Comparison of ENCODE assay signal across 9 mouse cellular contexts in the genomic region with DNA sequence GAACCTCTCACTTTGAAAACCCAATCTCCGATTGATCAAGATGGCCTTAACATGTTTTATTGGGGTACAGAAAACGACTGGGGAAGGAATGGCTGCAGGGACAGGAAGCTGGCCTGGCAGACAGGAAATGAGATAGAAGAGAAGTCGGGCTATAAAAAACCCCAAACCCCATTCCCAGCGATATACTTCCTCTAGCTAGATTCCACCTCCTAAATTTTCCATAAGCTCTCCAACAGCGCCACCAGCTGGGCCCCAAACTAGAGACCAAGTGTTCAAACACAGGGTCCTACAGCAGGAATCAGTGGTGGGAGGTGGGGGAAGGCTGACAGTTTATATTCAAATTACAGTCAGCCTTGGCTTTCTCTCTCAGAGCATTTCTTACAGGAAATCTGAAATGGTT. TPM values are rescaled to one million over a fixed set of nuclear protein-coding genes. Genes with fewer than 3 reads are reported as not detected.
A peak's percentile ranks its signal among the peaks of the same experiment; 100 is the strongest.
DNase-seq lines count a peak whose midpoint lies in the region; ATAC-seq and TF ChIP-seq lines count a peak whose summit lies in the region.
"Had no signal": no experiment of that assay in that cellular context is flagged by ENCODE, and none has a peak within 500 bp of the region (broad histone marks: within the 10 kb centered on the region; RNA-seq: fewer than 3 reads in every experiment).

No protein-coding gene starts in this region.

- no peak overlapping the region for H3K4me3 ChIP-seq in forebrain, postnatal 0 days (ENCODE audit: low read depth, low read length)
- no peak overlapping the region for H3K4me3 ChIP-seq in lung, embryonic 14.5 days (ENCODE audit: low read depth, low read length)

- H3K4me2 ChIP-seq in forebrain, postnatal 0 days (ENCODE audit: low read depth) = no peak overlapping the region
- H3K4me2 ChIP-seq in lung, embryonic 14.5 days = no peak overlapping the region

- no peaks in the 10 kb centered on the region for H3K27me3 ChIP-seq in forebrain, postnatal 0 days (ENCODE audit: insufficient read depth, low read length)
- no peaks in the 10 kb centered on the region for H3K27me3 ChIP-seq in lung, embryonic 14.5 days (ENCODE audit: insufficient read depth, low read length)

- DNase-seq in layer of hippocampus, adult 11-12 months (ENCODE audit: low spot score) = peak; percentile 12
- DNase-seq in layer of hippocampus, postnatal 14 days (ENCODE audit: low spot score in 2 of 2) = no peak
- peak; percentile 48 for DNase-seq in CD4-positive, CD25-positive, alpha-beta regulatory T cell, adult 2 months (ENCODE audit: low read depth, low spot score)
- DNase-seq in WW6 (ENCODE audit: low read depth, low spot score) = peak; percentile 9
- peak; percentile 28 for DNase-seq in forebrain, postnatal 0 days
- DNase-seq in lung, embryonic 14.5 days = peak; percentile 74
- DNase-seq in MN1 (ENCODE audit: low spot score) = no peak
- no peak for DNase-seq in gastrocnemius, postnatal 25 days

- no peak overlapping the region for H3K9ac ChIP-seq in forebrain, postnatal 0 days
- H3K9ac ChIP-seq in lung, embryonic 14.5 days = no peak overlapping the region

- no peak for ATAC-seq in forebrain, postnatal 0 days
- ATAC-seq in lung, embryonic 14.5 days (ENCODE audit: insufficient read depth) = no peak

- H3K36me3 ChIP-seq in forebrain, postnatal 0 days (ENCODE audit: insufficient read depth) = no peaks in the 10 kb centered on the region
- H3K36me3 ChIP-seq in lung, embryonic 14.5 days (ENCODE audit: insufficient read depth) = no peaks in the 10 kb centered on the region

- TF ChIP-seq CTCF in forebrain, postnatal 0 days (IDR thresholded peaks at IDR 0.05; ENCODE audit: low read depth) = peak; percentile 37
- TF ChIP-seq CTCF in lung, embryonic 14.5 days (IDR thresholded peaks at IDR 0.05; ENCODE audit: low read depth) = peak; percentile 48

- H3K27ac ChIP-seq in forebrain, postnatal 0 days (ENCODE audit: low read depth, low read length) = no peak overlapping the region
- H3K27ac ChIP-seq in lung, embryonic 14.5 days (ENCODE audit: low read depth) = no peak overlapping the region
- H3K27ac ChIP-seq: macrophage had no signal

- 50% methylated on average over 5 of the region's 5 CpGs for WGBS in forebrain, postnatal 0 days
- 38% methylated on average over 5 of the region's 5 CpGs for WGBS in lung, embryonic 14.5 days

- no peaks in the 10 kb centered on the region for H3K4me1 ChIP-seq in forebrain, postnatal 0 days (ENCODE audit: insufficient read depth)
- H3K4me1 ChIP-seq in lung, embryonic 14.5 days (ENCODE audit: insufficient read depth) = no peaks in the 10 kb centered on the region

- H3K9me3 ChIP-seq in forebrain, postnatal 0 days (ENCODE audit: low read length) = no peaks in the 10 kb centered on the region
- H3K9me3 ChIP-seq in lung, embryonic 14.5 days (ENCODE audit: low read depth, low read length) = no peaks in the 10 kb centered on the region

RNA-seq across cellular contexts. Expression of a gene that starts 35.8 kb away (rescaled TPM):
- under 1 TPM; 0.18 to 0.29 TPM for total RNA-seq in layer of hippocampus, postnatal 14 days (2021)
- total RNA-seq in forebrain, postnatal 0 days (2014; rRNA removed) = 4.5 and 6.1 TPM in 2 replicates
- 3.0 and 3.8 TPM in 2 replicates for polyA plus RNA-seq in forebrain, postnatal 0 days (2015; fragmentation: Nextera tagmentation; extraction: Ambion mirVana)
- polyA plus RNA-seq in lung, embryonic 14.5 days (2014; fragmentation: Nextera tagmentation; extraction: Ambion mirVana) = 7.0 and 7.6 TPM in 2 replicates
- under 1 TPM; 0.26 to 0.51 TPM for total RNA-seq in gastrocnemius, postnatal 25 days (2021)

Comparison
In these comparisons a context has a peak if more than half of its experiments do, and no peak if none do; other contexts are left out.
1. DNase-seq: peak in layer of hippocampus, adult 11-12 months (single experiment), CD4-positive, CD25-positive, alpha-beta regulatory T cell, adult 2 months (single experiment), WW6 (single experiment), forebrain, postnatal 0 days (single experiment) and lung, embryonic 14.5 days (single experiment); none in layer of hippocampus, postnatal 14 days (0 of 2), MN1 (single experiment) and gastrocnemius, postnatal 25 days (single experiment).